Mouse (Mus musculus) liver, postnatal 0 days (tissue): ENCODE data around the gene Drc3.

Experiments
- CTCF ChIP-seq: sonication (generic); IDR thresholded peaks from 2 replicates; pipeline ENCODE4 v1.5.1; 2016; ENCODE audit warnings: antibody characterized with exemption, low read depth
- EP300 ChIP-seq: IDR thresholded peaks from 2 replicates; pipeline ENCODE4 v1.6.1; 2016; ENCODE audit warnings: antibody characterized with exemption, low read depth, mild to moderate bottlenecking

- TF ChIP-seq EP300 (no peak), CTCF (no peak)
These were observed 74.5 kb downstream of the Drc3 start for GRCm38 (mm10) chr11:60427628-60428027.
